Mouse (Mus musculus) brain, embryonic 14.5 days (tissue): ENCODE measurements around the gene Lat.

Source experiments
- CTCF ChIP-seq: fragments of 200-500 bp; IDR thresholded peaks from 2 replicates; pipeline ENCODE4 v1.5.1; 2012; ENCODE audit warnings: inconsistent platforms, mild to moderate bottlenecking, moderate library complexity, borderline replicate concordance; ENCODE audit not compliant: insufficient read depth, insufficient read length; ENCODE audit errors: extremely low read depth
- POLR2A ChIP-seq: fragments of 200-500 bp; IDR thresholded peaks from 2 replicates; pipeline ENCODE4 v1.6.1; 2012; ENCODE audit warnings: mild to moderate bottlenecking, inconsistent platforms, borderline replicate concordance; ENCODE audit not compliant: poor library complexity, insufficient read depth, insufficient read length, severe bottlenecking; ENCODE audit errors: extremely low read depth

DNA sequence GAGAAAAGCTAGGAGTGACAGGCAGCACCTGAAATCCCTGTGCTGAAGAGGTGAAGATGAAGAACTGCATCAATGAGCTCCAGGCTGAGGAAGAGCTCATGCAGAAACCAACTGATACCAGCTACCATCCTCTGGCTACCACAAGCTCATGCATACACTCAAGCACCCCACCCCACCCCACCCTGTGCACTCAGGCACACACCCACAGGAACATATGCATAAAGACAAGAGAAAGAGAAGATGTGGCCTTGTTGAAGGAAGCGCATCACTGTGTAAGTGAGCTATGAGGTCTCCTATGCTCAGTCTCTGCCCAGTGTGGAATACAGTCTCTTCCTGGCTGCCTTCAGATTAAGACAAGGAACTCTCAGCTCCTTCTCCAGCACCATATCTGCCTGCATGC is 18.8 kb upstream of the Lat start:
- TF ChIP-seq CTCF (no peak), POLR2A (no peak)
